Mouse (Mus musculus) G1E (cell line): ENCODE data around the gene Irf2bp2. TPM values are rescaled to one million over a fixed set of nuclear protein-coding genes. Genes with fewer than 3 reads are reported as not detected.
A peak's percentile ranks its signal among the peaks of the same experiment; 100 is the strongest.

Experiments
- ATAC-seq: 2 replicates; pipeline ENCODE4 v1.8.0; 2016; ENCODE audit warnings: mild to moderate bottlenecking; ENCODE audit not compliant: insufficient number of reproducible peaks, poor library complexity, low FRiP score, severe bottlenecking; ENCODE audit errors: extremely low read depth
- DNase-seq: peaks from one replicate; pipeline ENCODE4 v3.0.0; 2012; ENCODE audit warnings: low spot score
- H3K27me3 ChIP-seq: 2 replicates; pipeline ENCODE4 v1.6.1; 2012; ENCODE audit warnings: mild to moderate bottlenecking, low read length, inconsistent platforms; ENCODE audit not compliant: insufficient read depth
- H3K36me3 ChIP-seq: replicated peaks from 2 replicates; pipeline ENCODE3; 2012; ENCODE audit warnings: mild to moderate bottlenecking, inconsistent platforms
- H3K4me1 ChIP-seq: 2 replicates; pipeline ENCODE4 v1.6.1; 2012; ENCODE audit warnings: low read depth, low read length, inconsistent platforms, mixed read lengths; ENCODE audit not compliant: insufficient read depth
- H3K4me3 ChIP-seq: 2 replicates; pipeline ENCODE4 v1.5.1; 2012; ENCODE audit warnings: low read depth, mild to moderate bottlenecking, inconsistent platforms, low read length, moderate library complexity, mixed read lengths
- H3K9me3 ChIP-seq: replicated peaks from 2 replicates; pipeline ENCODE4 v1.6.1; 2012; ENCODE audit warnings: inconsistent platforms
- CTCF ChIP-seq: IDR thresholded peaks from 2 replicates; pipeline ENCODE4 v1.5.1; 2012; ENCODE audit warnings: low read depth, low read length, inconsistent platforms, mixed read lengths
- GATA1 ChIP-seq: IDR thresholded peaks from 2 replicates; pipeline ENCODE4 v1.6.1; 2012; ENCODE audit warnings: borderline replicate concordance, low read length, inconsistent platforms, mixed read lengths
- GATA2 ChIP-seq: IDR thresholded peaks from 2 replicates; pipeline ENCODE4 v1.6.1; 2012; ENCODE audit warnings: low read depth, low read length, inconsistent platforms, borderline replicate concordance
- POLR2AphosphoS5 ChIP-seq: IDR thresholded peaks from 2 replicates; pipeline ENCODE4 v1.6.1; 2012; ENCODE audit warnings: low read depth, low read length, inconsistent platforms; ENCODE audit not compliant: insufficient replicate concordance
- TAL1 ChIP-seq: conservative IDR thresholded peaks from 2 replicates; pipeline ENCODE4 v1.6.1; 2012; ENCODE audit warnings: low read depth, low read length, inconsistent platforms, mixed read lengths
- polyA plus RNA-seq: library from polyadenylated mRNA; stranded (reverse); fragments of >175 nt; gene quantifications from 2 replicates; pipeline ENCODE4 v1.2.3, GENCODE M21; 2012
- total RNA-seq, 2 experiments: library from RNA; stranded (forward) in 1 of 2; stranded (reverse) in 1 of 2; fragments of 200-1000 nt in 1 of 2; fragments of >200 nt in 1 of 2; fragmentation: Nextera tagmentation in 1 of 2; gene quantifications; 2 replicates each; pipeline ENCODE4 v1.2.3; 2014 to 2017

Gene Irf2bp2
- total and polyA plus RNA-seq, 3 experiments = 78.9 to 231 (median 101) TPM

DNA sequence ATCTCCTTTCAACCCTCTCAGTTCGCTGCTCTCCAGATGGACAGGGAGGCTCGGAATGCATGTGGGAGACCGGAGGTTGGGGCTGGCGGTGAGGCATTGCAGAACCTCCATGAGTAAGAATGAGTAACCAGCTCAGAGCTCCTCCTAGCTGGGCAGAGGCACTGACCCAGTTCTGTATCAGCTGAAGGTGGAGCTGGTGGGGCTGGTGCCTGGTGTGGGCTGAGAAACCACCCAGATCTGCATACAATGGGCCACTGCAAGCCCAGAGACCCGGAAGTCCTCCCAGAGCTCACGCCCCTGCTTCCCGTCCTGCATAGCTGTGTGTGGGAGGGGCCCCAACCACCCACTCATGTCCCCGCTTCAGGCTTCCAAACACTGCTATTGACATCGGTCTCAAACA is 22.0 kb upstream of the Irf2bp2 start:
- DNase-seq (peak; percentile 66), ATAC-seq (peak; percentile 83)
- peaks cover 77% of the 10 kb centered on the region for H3K4me1 ChIP-seq
- H3K9me3 ChIP-seq = no peaks in the 10 kb centered on the region
- H3K27me3 ChIP-seq = no peaks in the 10 kb centered on the region
- H3K36me3 ChIP-seq = no peaks in the 10 kb centered on the region
- no peak for TF ChIP-seq TAL1
- TF ChIP-seq POLR2AphosphoS5 = no peak
- no peak for TF ChIP-seq GATA1
- no peak for TF ChIP-seq CTCF
- no peak for TF ChIP-seq GATA2
- peak overlapping the region; percentile 57; the same call in 1 of the 2 replicates for H3K4me3 ChIP-seq

DNA sequence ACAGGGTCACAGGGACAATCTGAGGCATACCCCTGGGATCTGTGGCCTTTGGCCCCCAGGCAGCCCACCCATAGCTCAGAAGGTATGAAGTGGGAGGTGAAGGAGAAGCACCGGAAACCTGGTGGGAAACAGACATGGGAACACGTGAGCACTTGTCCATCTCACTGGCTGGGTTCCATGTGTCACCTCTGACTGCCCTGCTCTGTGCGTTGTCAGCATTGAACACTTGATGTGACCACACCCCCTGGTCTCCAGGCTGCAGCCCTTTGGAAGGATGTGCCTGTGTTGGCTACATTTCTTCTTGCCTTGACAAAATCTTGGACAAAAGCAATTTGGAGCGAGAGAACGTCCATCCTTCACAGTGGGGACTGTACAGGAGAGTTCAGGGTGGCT is 20.9 kb upstream of the Irf2bp2 start:
- no peaks in the 10 kb centered on the region for H3K27me3 ChIP-seq
- peaks cover 79% of the 10 kb centered on the region for H3K4me1 ChIP-seq
- no peak overlapping the region for H3K4me3 ChIP-seq
- no peaks in the 10 kb centered on the region for H3K36me3 ChIP-seq
- no peak for TF ChIP-seq TAL1
- TF ChIP-seq CTCF = no peak
- no peak for TF ChIP-seq POLR2AphosphoS5
- no peak for TF ChIP-seq GATA1
- TF ChIP-seq GATA2 = no peak
- DNase-seq (no peak), ATAC-seq (no peak)
- no peaks in the 10 kb centered on the region for H3K9me3 ChIP-seq

DNA sequence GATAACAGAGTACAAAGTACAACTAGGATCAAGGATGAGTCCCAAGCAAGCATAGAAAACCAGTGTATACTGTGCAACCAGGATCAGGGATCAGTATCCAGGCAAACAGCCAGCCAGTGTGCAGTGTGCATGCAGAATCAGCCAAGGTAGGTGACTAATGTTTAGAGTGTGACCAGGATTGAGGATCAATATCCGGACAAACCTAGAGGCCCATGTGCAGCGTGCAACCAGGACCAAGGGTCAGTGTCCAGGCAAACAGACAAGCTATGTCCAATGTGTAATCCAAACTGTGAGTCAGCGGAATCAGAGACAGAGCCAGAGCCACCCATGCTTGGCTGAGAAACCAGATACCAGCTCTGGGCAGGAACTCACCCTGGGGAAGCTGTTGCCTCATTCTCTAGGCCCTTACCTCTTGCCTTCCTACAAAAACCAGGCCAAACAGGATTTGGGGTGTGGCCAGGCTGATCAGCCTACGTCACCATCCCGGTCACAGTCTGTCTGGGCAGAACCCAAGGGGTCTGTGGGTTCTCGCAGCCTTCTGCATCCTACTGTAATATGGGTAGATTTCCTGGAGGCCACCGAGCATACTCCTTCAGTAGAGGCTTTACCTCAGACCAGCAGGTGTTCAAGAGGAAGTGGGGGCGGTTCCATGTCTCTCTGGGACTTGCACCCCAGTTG is 20.4 kb upstream of the Irf2bp2 start:
- Histone ChIP-seq H3K9me3 (no peaks in the 10 kb centered on the region), H3K4me3 (no peak overlapping the region), H3K36me3 (no peaks in the 10 kb centered on the region), H3K27me3 (no peaks in the 10 kb centered on the region), H3K4me1 (peaks cover 78% of the 10 kb centered on the region)
- TF ChIP-seq GATA2 = no peak
- TF ChIP-seq GATA1 = no peak
- TF ChIP-seq POLR2AphosphoS5 = no peak
- TF ChIP-seq CTCF = no peak
- no peak for TF ChIP-seq TAL1
- DNase-seq (no peak), ATAC-seq (no peak)

DNA sequence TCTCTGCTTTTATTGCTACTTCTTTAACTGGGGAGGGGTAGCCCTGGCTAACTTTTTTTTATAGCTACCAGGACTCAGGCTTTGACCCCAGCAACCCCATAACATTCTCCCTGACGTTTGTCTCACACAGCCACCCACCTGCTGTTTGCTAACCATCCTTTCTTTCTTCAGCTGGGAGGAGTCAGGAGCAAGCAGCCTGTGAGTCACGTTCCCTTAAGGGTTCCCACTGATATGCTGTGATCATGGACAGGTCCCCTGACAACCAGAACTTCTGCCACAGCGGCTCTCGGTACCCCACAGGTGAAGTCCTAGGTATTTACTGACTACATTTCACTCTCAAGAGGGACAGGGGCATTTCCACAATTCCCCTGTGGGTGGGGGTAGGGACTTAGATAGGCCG is 19.4 kb upstream of the Irf2bp2 start:
- H3K27me3 ChIP-seq = no peaks in the 10 kb centered on the region
- no peak for TF ChIP-seq GATA2
- TF ChIP-seq CTCF = no peak
- no peak for TF ChIP-seq POLR2AphosphoS5
- no peak for TF ChIP-seq GATA1
- no peak for TF ChIP-seq TAL1
- no peaks in the 10 kb centered on the region for H3K36me3 ChIP-seq
- no peak overlapping the region for H3K4me3 ChIP-seq
- DNase-seq (no peak), ATAC-seq (no peak)
- no peaks in the 10 kb centered on the region for H3K9me3 ChIP-seq
- H3K4me1 ChIP-seq = peaks cover 79% of the 10 kb centered on the region

DNA sequence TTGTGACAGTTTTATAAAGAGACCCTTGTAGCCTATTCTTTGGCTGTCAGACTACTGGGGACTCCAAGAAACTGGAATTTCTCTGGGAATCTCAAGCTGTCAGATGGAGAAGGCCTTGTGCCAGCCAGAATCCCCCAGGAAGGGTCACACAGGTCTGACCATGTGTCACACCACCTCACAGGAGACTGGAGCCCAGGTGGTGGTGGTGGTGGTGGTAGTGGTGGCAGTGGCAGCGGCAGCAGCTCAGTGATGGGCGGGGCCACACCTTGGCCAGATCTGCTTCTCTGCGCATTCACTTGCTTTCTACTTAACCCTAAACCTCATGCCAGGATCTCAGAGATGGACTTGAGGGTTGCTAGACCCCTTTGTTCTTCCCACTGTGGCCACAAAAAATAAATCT is 19.0 kb upstream of the Irf2bp2 start:
- no peak overlapping the region for H3K4me3 ChIP-seq
- H3K36me3 ChIP-seq = no peaks in the 10 kb centered on the region
- no peak for DNase-seq
- peaks cover 76% of the 10 kb centered on the region for H3K4me1 ChIP-seq
- H3K27me3 ChIP-seq = no peaks in the 10 kb centered on the region
- TF ChIP-seq CTCF (no peak), GATA2 (no peak), POLR2AphosphoS5 (no peak)
- H3K9me3 ChIP-seq = no peaks in the 10 kb centered on the region
- no peak for ATAC-seq

DNA sequence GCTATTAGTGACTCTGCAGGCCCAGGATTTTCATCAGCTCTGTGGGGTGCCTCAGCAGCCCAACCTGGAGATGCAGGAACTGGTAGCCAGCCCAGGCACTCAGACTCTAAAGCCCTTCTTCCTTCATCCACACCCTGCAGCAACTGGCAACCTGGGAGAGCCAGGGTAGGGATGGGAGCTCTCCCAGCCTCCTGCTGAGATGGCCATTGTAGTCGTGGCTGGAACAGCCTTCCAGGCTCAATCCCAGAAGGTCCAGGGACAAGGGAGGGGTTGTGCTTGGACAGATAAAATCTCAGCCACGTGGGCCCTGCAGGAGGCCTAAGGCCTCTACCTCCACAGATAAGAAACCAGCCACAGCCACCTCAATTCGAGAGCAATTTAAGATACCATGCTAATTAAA is 16.9 kb upstream of the Irf2bp2 start:
- H3K4me1 ChIP-seq = peaks cover 61% of the 10 kb centered on the region
- no peaks in the 10 kb centered on the region for H3K27me3 ChIP-seq
- TF ChIP-seq TAL1 = no peak
- TF ChIP-seq GATA1 = no peak
- TF ChIP-seq POLR2AphosphoS5 = no peak
- TF ChIP-seq GATA2 = no peak
- no peak for TF ChIP-seq CTCF
- ATAC-seq = no peak
- H3K36me3 ChIP-seq = no peaks in the 10 kb centered on the region
- peaks cover 12% of the 10 kb centered on the region for H3K9me3 ChIP-seq
- DNase-seq = no peak
- no peak overlapping the region for H3K4me3 ChIP-seq
